Mouse (Mus musculus): ENCODE measurements around the gene Ttc34. TPM values are rescaled to one million over a fixed set of nuclear protein-coding genes. Genes with fewer than 3 reads are reported as not detected.

The Ttc34 gene
- polyA plus RNA-seq, 1 experiment from 2014 or later: 0.31 TPM

Other genes with a start within 250 kb of the Ttc34 start
- gene Prdm16, start 200.6 kb upstream of the Ttc34 start, polyA plus RNA-seq (2015; fragmentation: Nextera tagmentation; extraction: Ambion mirVana): 37.6 and 41.3 TPM in 2 replicates
- gene Actrt2, start 169.6 kb upstream of the Ttc34 start, polyA plus RNA-seq (2015; fragmentation: Nextera tagmentation; extraction: Ambion mirVana): not detected in 2 replicates
- gene Mmel1, start 32.1 kb downstream of the Ttc34 start, polyA plus RNA-seq (2015; fragmentation: Nextera tagmentation; extraction: Ambion mirVana): 0.12 and 0.24 TPM in 2 replicates
- 29.5 and 34.1 TPM in 2 replicates for gene Fam213b, start 61.7 kb downstream of the Ttc34 start, polyA plus RNA-seq (2015; fragmentation: Nextera tagmentation; extraction: Ambion mirVana)
- gene Tnfrsf14, start 91.1 kb downstream of the Ttc34 start, polyA plus RNA-seq (2015; fragmentation: Nextera tagmentation; extraction: Ambion mirVana): 0.14 and 0.28 TPM in 2 replicates
- gene Hes5, start 123.5 kb downstream of the Ttc34 start, polyA plus RNA-seq (2015; fragmentation: Nextera tagmentation; extraction: Ambion mirVana): 243 and 266 TPM in 2 replicates
- 41.1 and 45.0 TPM in 2 replicates for gene Pank4, start 126.7 kb downstream of the Ttc34 start, polyA plus RNA-seq (2015; fragmentation: Nextera tagmentation; extraction: Ambion mirVana)
- 5.9 and 6.3 TPM in 2 replicates for gene Plch2, start 219.3 kb downstream of the Ttc34 start, polyA plus RNA-seq (2015; fragmentation: Nextera tagmentation; extraction: Ambion mirVana)
- 18.5 and 22.8 TPM in 2 replicates for gene Pex10, start 229.6 kb downstream of the Ttc34 start, polyA plus RNA-seq (2015; fragmentation: Nextera tagmentation; extraction: Ambion mirVana)
- gene Rer1, start 248.9 kb downstream of the Ttc34 start, polyA plus RNA-seq (2015; fragmentation: Nextera tagmentation; extraction: Ambion mirVana): 125 and 130 TPM in 2 replicates
- gene Morn1, start 249.1 kb downstream of the Ttc34 start, polyA plus RNA-seq (2015; fragmentation: Nextera tagmentation; extraction: Ambion mirVana): 7.4 and 9.4 TPM in 2 replicates